Mouse (Mus musculus) hindbrain, embryonic 16.5 days (tissue): ENCODE measurements around the gene Phyhd1. TPM values are rescaled to one million over a fixed set of nuclear protein-coding genes. Genes with fewer than 3 reads are reported as not detected.

ENCODE experiments used
- ATAC-seq: fragments of 200-750 bp; cut with Nextera tagmentation; 2 replicates; pipeline ENCODE4 v1.8.0; 2017; ENCODE audit warnings: moderate TSS enrichment, moderate library complexity
- H3K27ac ChIP-seq: fragments of 300-500 bp; sonication (generic); 2 replicates; pipeline ENCODE4 v1.5.1; 2014; ENCODE audit warnings: low read depth, mild to moderate bottlenecking, control low read depth, low read length, moderate library complexity
- H3K27me3 ChIP-seq: fragments of 300-500 bp; sonication (generic); replicated peaks from 2 replicates; pipeline ENCODE4 v1.6.1; 2014; ENCODE audit warnings: low read length; ENCODE audit not compliant: control insufficient read depth, insufficient read depth
- H3K36me3 ChIP-seq: fragments of 300-500 bp; sonication (generic); 2 replicates; pipeline ENCODE4 v1.6.1; 2014; ENCODE audit warnings: mild to moderate bottlenecking, low read length, moderate library complexity, mixed read lengths; ENCODE audit not compliant: control insufficient read depth, insufficient read depth
- H3K4me1 ChIP-seq: fragments of 300-500 bp; sonication (generic); 2 replicates; pipeline ENCODE4 v1.6.1; 2014; ENCODE audit warnings: low read depth, low read length; ENCODE audit not compliant: control insufficient read depth, insufficient read depth
- H3K4me2 ChIP-seq: fragments of 300-500 bp; sonication (generic); 2 replicates; pipeline ENCODE4 v1.6.1; 2014; ENCODE audit warnings: mild to moderate bottlenecking, low read length, control low read depth, moderate library complexity
- H3K4me3 ChIP-seq: fragments of 300-500 bp; sonication (generic); 2 replicates; pipeline ENCODE4 v1.5.1; 2014; ENCODE audit warnings: mild to moderate bottlenecking, low read length, control low read depth, moderate library complexity
- H3K9ac ChIP-seq: fragments of 300-500 bp; sonication (generic); 2 replicates; pipeline ENCODE4 v1.6.1; 2014; ENCODE audit warnings: low read depth, mild to moderate bottlenecking, control low read depth, low read length, moderate library complexity
- H3K9me3 ChIP-seq: fragments of 300-500 bp; sonication (generic); 2 replicates; pipeline ENCODE4 v1.6.1; 2014; ENCODE audit warnings: mild to moderate bottlenecking, low read length, moderate library complexity; ENCODE audit not compliant: control insufficient read depth
- WGBS: fragments of 180-500 bp; shearing (Covaris S2); extraction: QIAGEN DNeasy Blood & Tissue Kit; methylation state at CpG from one replicate; pipeline ENCODE4 v1.1.7; 2014; 5-methylcytosine and 5-hydroxymethylcytosine counted together
- polyA plus RNA-seq: library from polyadenylated mRNA; unstranded; fragments of >200 nt; fragmentation: Nextera tagmentation; extraction: Ambion mirVana; gene quantifications from 2 replicates; pipeline ENCODE4 v1.2.1, GENCODE M21; 2015

Gene Phyhd1
- polyA plus RNA-seq, 1 experiment from 2014 or later: 5.9 TPM

DNA sequence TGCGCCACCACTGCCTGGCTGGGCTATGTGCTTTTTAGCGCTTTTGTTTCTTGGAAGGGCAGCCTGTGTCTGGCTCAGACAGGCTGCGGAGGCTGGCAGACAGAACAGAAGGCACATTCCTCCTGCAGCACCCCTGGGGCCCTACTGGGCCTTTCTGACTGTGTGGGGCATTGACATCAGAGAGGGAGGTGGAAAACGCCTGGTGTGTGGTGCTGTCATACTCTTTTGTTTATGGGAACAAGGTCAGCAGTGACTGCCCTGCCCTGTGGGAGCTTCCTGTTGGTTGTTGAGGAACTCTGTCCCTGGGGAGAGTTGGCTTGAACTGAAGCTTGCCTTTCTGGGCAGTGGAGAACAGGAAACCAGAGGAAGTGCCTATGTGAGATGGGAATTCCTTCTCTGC lies 23.5 kb upstream of the Phyhd1 start:
- Histone ChIP-seq H3K27me3 (no peaks in the 10 kb centered on the region), H3K4me2 (no peak overlapping the region), H3K9ac (no peak overlapping the region), H3K4me1 (peaks cover 23% of the 10 kb centered on the region), H3K4me3 (no peak overlapping the region), H3K36me3 (peaks cover 11% of the 10 kb centered on the region), H3K27ac (peak overlapping the region; percentile 29; the same call in 1 of the 2 replicates), H3K9me3 (no peaks in the 10 kb centered on the region)
- no peak for ATAC-seq
- WGBS: 33% methylated on average over 4 of the region's 4 CpGs

DNA sequence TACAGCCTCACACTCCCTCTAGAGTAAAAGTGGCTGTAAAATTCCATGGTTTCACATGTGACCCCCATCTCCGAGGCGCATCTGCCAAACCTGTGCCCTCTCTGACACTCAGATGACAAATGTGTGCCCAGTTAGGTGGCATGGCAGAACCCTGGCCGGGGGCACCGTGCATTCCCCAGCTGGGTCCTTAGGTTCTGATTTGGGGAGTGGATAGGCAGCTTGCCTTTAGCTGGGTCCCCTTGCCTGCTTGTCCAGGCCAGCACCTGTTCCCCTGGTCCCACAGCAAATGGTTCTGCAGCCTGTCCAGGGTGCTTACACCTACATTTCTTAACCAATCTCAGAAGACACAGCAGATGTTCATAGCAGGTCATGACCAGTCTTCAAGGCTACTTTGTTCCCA lies 22.6 kb upstream of the Phyhd1 start:
- Histone ChIP-seq H3K36me3 (peaks cover 11% of the 10 kb centered on the region), H3K9ac (no peak overlapping the region), H3K4me2 (no peak overlapping the region), H3K4me3 (no peak overlapping the region), H3K4me1 (peaks cover 23% of the 10 kb centered on the region), H3K9me3 (no peaks in the 10 kb centered on the region), H3K27ac (no peak overlapping the region), H3K27me3 (no peaks in the 10 kb centered on the region)
- ATAC-seq: no peak
- WGBS: 96% methylated on average over 4 of the region's 4 CpGs

DNA sequence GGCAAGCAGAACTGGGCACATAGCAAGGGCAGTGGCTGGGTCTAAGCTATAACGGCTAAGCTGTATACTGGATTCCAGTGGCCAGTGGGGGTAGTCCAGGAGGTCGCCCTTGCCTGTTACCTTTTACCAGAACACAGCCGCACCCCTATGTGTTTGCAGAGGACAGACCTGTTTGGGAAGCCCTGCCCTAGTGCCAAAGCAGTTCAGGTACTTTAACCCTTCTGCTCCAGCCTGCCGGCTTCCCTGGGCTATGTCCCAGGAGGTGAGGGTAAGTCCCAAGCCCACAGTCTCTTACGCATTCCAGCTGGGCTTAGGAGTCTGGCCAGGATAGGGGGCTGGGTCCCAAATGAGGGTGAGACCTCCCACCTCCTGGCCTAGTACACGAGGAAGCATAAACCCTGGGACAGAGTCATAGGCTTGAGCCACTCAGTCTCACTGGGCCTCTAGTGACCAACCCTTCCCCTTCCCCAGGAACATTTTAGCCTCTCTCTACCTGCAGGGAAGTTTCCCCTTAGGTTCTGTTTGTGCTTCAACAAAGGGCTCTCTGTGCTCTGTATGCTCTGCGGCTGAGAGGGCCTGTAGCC lies 21.3 kb upstream of the Phyhd1 start:
- Histone ChIP-seq H3K4me3 (no peak overlapping the region), H3K36me3 (peaks cover 13% of the 10 kb centered on the region), H3K27me3 (no peaks in the 10 kb centered on the region), H3K9me3 (no peaks in the 10 kb centered on the region), H3K27ac (no peak overlapping the region), H3K4me1 (peaks cover 11% of the 10 kb centered on the region), H3K9ac (no peak overlapping the region), H3K4me2 (no peak overlapping the region)
- 76% methylated on average over 7 of the region's 7 CpGs for WGBS
- no peak; the same call in 1 of the 2 replicates for ATAC-seq

- Histone ChIP-seq H3K36me3 (peaks cover 6% of the 10 kb centered on the region; the same call in 1 of the 2 replicates), H3K9me3 (no peaks in the 10 kb centered on the region), H3K4me3 (no peak overlapping the region), H3K9ac (no peak overlapping the region), H3K4me2 (no peak overlapping the region), H3K4me1 (peaks cover 6% of the 10 kb centered on the region; the same call in 1 of the 2 replicates), H3K27me3 (no peaks in the 10 kb centered on the region), H3K27ac (no peak overlapping the region)
- no peak for ATAC-seq
- 95% methylated on average over 5 of the region's 5 CpGs for WGBS
These were observed 19.0 kb upstream of the Phyhd1 start for GRCm38 (mm10) chr2:30247036-30247435.

DNA sequence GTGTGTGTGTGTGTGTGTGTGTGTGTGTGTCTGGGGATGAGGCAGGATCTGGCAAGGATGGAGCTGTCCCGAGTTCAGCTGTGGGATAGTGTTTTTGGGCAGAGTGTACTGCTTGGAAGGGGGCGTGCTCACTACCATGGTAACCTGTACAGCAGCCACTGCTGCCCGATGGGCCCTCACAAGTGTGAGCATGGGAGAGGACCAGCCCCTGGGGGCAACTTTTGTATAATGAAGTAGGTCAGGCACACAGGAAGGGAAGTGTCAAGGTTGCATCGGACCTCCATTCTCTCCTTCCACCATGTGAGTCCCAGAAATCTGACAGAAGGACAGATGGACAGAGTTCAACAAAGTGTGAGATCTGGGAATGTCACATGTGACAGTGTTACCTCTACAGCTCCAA lies 18.3 kb upstream of the Phyhd1 start:
- peaks cover 6% of the 10 kb centered on the region; the same call in 1 of the 2 replicates for H3K36me3 ChIP-seq
- no peak overlapping the region for H3K9ac ChIP-seq
- WGBS: 67% methylated on average over 4 of the region's 4 CpGs
- peaks cover 2% of the 10 kb centered on the region; the same call in 1 of the 2 replicates for H3K4me1 ChIP-seq
- no peak overlapping the region for H3K4me2 ChIP-seq
- H3K9me3 ChIP-seq: no peaks in the 10 kb centered on the region
- no peak overlapping the region for H3K4me3 ChIP-seq
- no peak overlapping the region for H3K27ac ChIP-seq
- ATAC-seq: no peak
- H3K27me3 ChIP-seq: no peaks in the 10 kb centered on the region

GRCm38 (mm10) chr2:30249182-30249581 lies 16.8 kb upstream of the Phyhd1 start:
- no peaks in the 10 kb centered on the region for H3K27me3 ChIP-seq
- H3K9me3 ChIP-seq: no peaks in the 10 kb centered on the region
- H3K4me3 ChIP-seq: no peak overlapping the region
- H3K4me2 ChIP-seq: no peak overlapping the region
- ATAC-seq: no peak
- peaks cover 4% of the 10 kb centered on the region; the same call in 1 of the 2 replicates for H3K36me3 ChIP-seq
- 96% methylated on average over 3 of the region's 3 CpGs for WGBS
- H3K4me1 ChIP-seq: no peaks in the 10 kb centered on the region; the same call in 1 of the 2 replicates
- no peak overlapping the region for H3K27ac ChIP-seq
- H3K9ac ChIP-seq: no peak overlapping the region

GRCm38 (mm10) chr2:30250166-30251128 lies 15.6 kb upstream of the Phyhd1 start:
- H3K27ac ChIP-seq: no peak overlapping the region
- no peaks in the 10 kb centered on the region for H3K9me3 ChIP-seq
- 89% methylated on average over 10 of the region's 10 CpGs for WGBS
- no peak overlapping the region for H3K4me2 ChIP-seq
- no peaks in the 10 kb centered on the region; the same call in 1 of the 2 replicates for H3K4me1 ChIP-seq
- H3K27me3 ChIP-seq: no peaks in the 10 kb centered on the region
- no peak overlapping the region for H3K4me3 ChIP-seq
- peaks cover 10% of the 10 kb centered on the region for H3K36me3 ChIP-seq
- ATAC-seq: no peak
- H3K9ac ChIP-seq: no peak overlapping the region

DNA sequence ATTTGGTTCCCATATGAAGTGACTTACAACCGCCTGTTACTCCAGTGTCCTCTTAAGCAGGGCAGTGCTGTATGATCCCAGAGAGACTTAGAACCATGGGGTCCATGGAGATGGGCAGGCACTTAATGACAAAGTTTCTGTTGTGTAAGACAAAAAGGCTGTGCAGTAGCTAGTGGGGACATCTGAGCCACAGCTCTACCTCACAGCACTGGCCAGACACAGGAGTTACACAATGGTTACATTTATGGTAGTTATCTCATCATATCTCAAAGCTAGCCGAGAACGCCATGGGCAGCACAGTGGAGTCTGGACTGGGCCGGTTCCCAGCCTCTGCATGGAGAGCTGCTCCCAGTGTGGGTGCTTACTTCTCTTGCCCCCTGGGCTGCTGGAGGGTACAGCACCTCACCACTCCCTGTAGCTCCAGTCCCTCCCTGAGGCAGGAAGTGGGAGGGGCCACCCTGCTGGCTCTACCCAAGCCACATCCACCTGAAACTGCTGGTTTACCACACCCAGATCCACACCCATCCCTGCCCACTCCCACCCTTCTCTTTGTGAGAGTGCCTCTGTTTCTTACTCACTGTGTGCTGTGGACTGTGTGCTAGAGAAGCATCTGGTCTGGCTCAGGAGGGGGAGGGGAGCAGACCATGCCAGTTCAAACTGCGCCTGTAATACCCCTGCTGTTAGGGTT lies 14.4 kb upstream of the Phyhd1 start:
- Histone ChIP-seq H3K36me3 (peaks cover 18% of the 10 kb centered on the region), H3K27ac (no peak overlapping the region), H3K9ac (no peak overlapping the region), H3K4me2 (no peak overlapping the region), H3K4me3 (no peak overlapping the region), H3K4me1 (no peaks in the 10 kb centered on the region; the same call in 1 of the 2 replicates), H3K9me3 (no peaks in the 10 kb centered on the region), H3K27me3 (no peaks in the 10 kb centered on the region)
- ATAC-seq: no peak
- WGBS: 81% methylated on average over 5 of the region's 5 CpGs

GRCm38 (mm10) chr2:30252521-30252920 lies 13.5 kb upstream of the Phyhd1 start:
- H3K36me3 ChIP-seq: peaks cover 28% of the 10 kb centered on the region

More at GRCm38 (mm10) chr2:30252521-30252920, 13.5 kb upstream of the Phyhd1 start:
- no peaks in the 10 kb centered on the region for H3K9me3 ChIP-seq
- H3K27ac ChIP-seq: no peak overlapping the region
- 77% methylated on average over 3 of the region's 3 CpGs for WGBS
- H3K4me3 ChIP-seq: no peak overlapping the region
- ATAC-seq: no peak
- H3K4me2 ChIP-seq: no peak overlapping the region
- H3K4me1 ChIP-seq: no peaks in the 10 kb centered on the region; the same call in 1 of the 2 replicates
- no peak overlapping the region for H3K9ac ChIP-seq
- H3K27me3 ChIP-seq: no peaks in the 10 kb centered on the region
